Mouse (Mus musculus): ENCODE results near the gene Tbc1d1. TPM values are rescaled to one million over a fixed set of nuclear protein-coding genes. Genes with fewer than 3 reads are reported as not detected.
A peak's percentile ranks its signal among the peaks of the same experiment; 100 is the strongest.

Tbc1d1 gene
- polyA plus RNA-seq, 2 experiments, result 4.8 to 5.6 TPM

GRCm38 (mm10) chr5:64382451-64383057 lies 226.4 kb downstream of the Tbc1d1 start:
- no peak overlapping the region for H3K27ac ChIP-seq
- no peak overlapping the region for H3K4me3 ChIP-seq (ENCODE audit: insufficient read depth in 1 of 2, low read depth in 2 of 2, low read length in 2 of 2)
- no peaks in the 10 kb centered on the region for H3K9me3 ChIP-seq (ENCODE audit: control insufficient read depth, low read length)
- H3K9ac ChIP-seq (replicated peaks), result no peak overlapping the region; the same call in 1 of the 2 replicates
- peaks cover 13 to 35% of the 10 kb centered on the region in 2 experiments for H3K4me1 ChIP-seq (replicated peaks; ENCODE audit: control insufficient read depth in 2 of 2, insufficient read depth in 2 of 2, low read length in 1 of 2)
- H3K27me3 ChIP-seq (ENCODE audit: control insufficient read depth, insufficient read depth, low read length), result no peaks in the 10 kb centered on the region
- DNase-seq (ENCODE audit: low read depth in 3 of 3, low spot score in 3 of 3) (peak; percentile 58 to 61 (median 58)), ATAC-seq (ENCODE audit: insufficient read depth) (peak; percentile 50)
- H3K36me3 ChIP-seq (replicated peaks; ENCODE audit: control insufficient read depth, insufficient read depth, low read depth), result no peaks in the 10 kb centered on the region
- 16% methylated on average over 8 of the region's 8 CpGs for WGBS (ENCODE audit: insufficient replicate concordance)
- no peak overlapping the region for H3K4me2 ChIP-seq (ENCODE audit: low read depth)
- TF ChIP-seq CTCF (IDR thresholded peaks at IDR 0.05; ENCODE audit: low read depth), result peak; percentile 98
- peak; percentile 46; the same call in 1 of the 2 replicates for TF ChIP-seq EP300 (IDR thresholded peaks at IDR 0.05; ENCODE audit: low read depth)

- Histone ChIP-seq H3K4me2 (ENCODE audit: low read depth) (no peak overlapping the region), H3K27me3 (ENCODE audit: control insufficient read depth, insufficient read depth, low read length) (no peaks in the 10 kb centered on the region), H3K9ac (replicated peaks) (no peak overlapping the region), H3K9me3 (ENCODE audit: control insufficient read depth, low read length) (no peaks in the 10 kb centered on the region), H3K27ac (no peak overlapping the region), H3K36me3 (replicated peaks; ENCODE audit: control insufficient read depth, insufficient read depth, low read depth) (no peaks in the 10 kb centered on the region), H3K4me3 (ENCODE audit: insufficient read depth in 1 of 2, low read depth in 2 of 2, low read length in 2 of 2) (no peak overlapping the region), H3K4me1 (replicated peaks; ENCODE audit: control insufficient read depth in 2 of 2, insufficient read depth in 2 of 2, low read length in 1 of 2) (peaks cover 13 to 31% of the 10 kb centered on the region in 2 experiments)
- DNase-seq (ENCODE audit: low read depth in 3 of 3, low spot score in 3 of 3), result no peak
- WGBS (ENCODE audit: insufficient replicate concordance), result 79% methylated on average over 4 of the region's 4 CpGs
- TF ChIP-seq CTCF (IDR thresholded peaks at IDR 0.05; ENCODE audit: low read depth) (no peak), EP300 (IDR thresholded peaks at IDR 0.05; ENCODE audit: low read depth) (no peak)
- ATAC-seq (ENCODE audit: insufficient read depth), result no peak
Observed at GRCm38 (mm10) chr5:64383215-64383614, 227.1 kb downstream of the Tbc1d1 start.

GRCm38 (mm10) chr5:64384546-64384945 lies 228.4 kb downstream of the Tbc1d1 start:
- Histone ChIP-seq H3K36me3 (replicated peaks; ENCODE audit: control insufficient read depth, insufficient read depth, low read depth) (no peaks in the 10 kb centered on the region), H3K9me3 (ENCODE audit: control insufficient read depth, low read length) (no peaks in the 10 kb centered on the region), H3K4me1 (replicated peaks; ENCODE audit: control insufficient read depth in 2 of 2, insufficient read depth in 2 of 2, low read length in 1 of 2) (peaks cover 13 to 30% of the 10 kb centered on the region in 2 experiments), H3K4me3 (ENCODE audit: insufficient read depth in 1 of 2, low read depth in 2 of 2, low read length in 2 of 2) (no peak overlapping the region), H3K9ac (replicated peaks) (no peak overlapping the region), H3K27ac (no peak overlapping the region), H3K4me2 (ENCODE audit: low read depth) (no peak overlapping the region), H3K27me3 (ENCODE audit: control insufficient read depth, insufficient read depth, low read length) (no peaks in the 10 kb centered on the region)
- DNase-seq (ENCODE audit: low read depth in 3 of 3, low spot score in 3 of 3), result no peak
- ATAC-seq (ENCODE audit: insufficient read depth), result no peak
- 59% methylated on average over 6 of the region's 6 CpGs for WGBS (ENCODE audit: insufficient replicate concordance)
- TF ChIP-seq CTCF (IDR thresholded peaks at IDR 0.05; ENCODE audit: low read depth), result no peak
- TF ChIP-seq EP300 (IDR thresholded peaks at IDR 0.05; ENCODE audit: low read depth), result no peak

- H3K4me2 ChIP-seq (ENCODE audit: low read depth), result no peak overlapping the region
- ATAC-seq (ENCODE audit: insufficient read depth) (no peak), DNase-seq (ENCODE audit: low read depth in 3 of 3, low spot score in 3 of 3) (no peak)
- H3K36me3 ChIP-seq (replicated peaks; ENCODE audit: control insufficient read depth, insufficient read depth, low read depth), result no peaks in the 10 kb centered on the region
- no peak for TF ChIP-seq EP300 (IDR thresholded peaks at IDR 0.05; ENCODE audit: low read depth)
- no peak for TF ChIP-seq CTCF (IDR thresholded peaks at IDR 0.05; ENCODE audit: low read depth)
- WGBS (ENCODE audit: insufficient replicate concordance), result 46% methylated on average over 3 of the region's 3 CpGs
- no peaks in the 10 kb centered on the region for H3K27me3 ChIP-seq (ENCODE audit: control insufficient read depth, insufficient read depth, low read length)
- H3K4me1 ChIP-seq (replicated peaks; ENCODE audit: control insufficient read depth in 2 of 2, insufficient read depth in 2 of 2, low read length in 1 of 2), result peaks cover 5 to 19% of the 10 kb centered on the region in 2 experiments
- H3K9ac ChIP-seq (replicated peaks), result no peak overlapping the region
- no peak overlapping the region for H3K4me3 ChIP-seq (ENCODE audit: insufficient read depth in 1 of 2, low read depth in 2 of 2, low read length in 2 of 2)
- no peak overlapping the region for H3K27ac ChIP-seq
- no peaks in the 10 kb centered on the region for H3K9me3 ChIP-seq (ENCODE audit: control insufficient read depth, low read length)
Observed at GRCm38 (mm10) chr5:64386996-64387395, 230.9 kb downstream of the Tbc1d1 start.

- Histone ChIP-seq H3K36me3 (replicated peaks; ENCODE audit: control insufficient read depth, insufficient read depth, low read depth) (no peaks in the 10 kb centered on the region), H3K4me3 (ENCODE audit: insufficient read depth in 1 of 2, low read depth in 2 of 2, low read length in 2 of 2) (no peak overlapping the region), H3K27me3 (ENCODE audit: control insufficient read depth, insufficient read depth, low read length) (no peaks in the 10 kb centered on the region), H3K4me2 (ENCODE audit: low read depth) (no peak overlapping the region), H3K27ac (no peak overlapping the region), H3K9ac (replicated peaks) (no peak overlapping the region), H3K9me3 (ENCODE audit: control insufficient read depth, low read length) (no peaks in the 10 kb centered on the region), H3K4me1 (replicated peaks; ENCODE audit: control insufficient read depth in 2 of 2, insufficient read depth in 2 of 2, low read length in 1 of 2) (peaks cover 0 to 12% of the 10 kb centered on the region in 2 experiments; a peak in 3 of 4 replicates)
- 61% methylated on average over 6 of the region's 6 CpGs for WGBS (ENCODE audit: insufficient replicate concordance)
- TF ChIP-seq CTCF (IDR thresholded peaks at IDR 0.05; ENCODE audit: low read depth), result no peak
- TF ChIP-seq EP300 (IDR thresholded peaks at IDR 0.05; ENCODE audit: low read depth), result no peak
- ATAC-seq (ENCODE audit: insufficient read depth), result no peak
- no peak for DNase-seq (ENCODE audit: low read depth in 3 of 3, low spot score in 3 of 3)
Observed at GRCm38 (mm10) chr5:64389202-64389929, 233.3 kb downstream of the Tbc1d1 start.
